Mouse (Mus musculus) limb, embryonic 14.5 days (tissue): ENCODE results near the gene Ebf1. TPM values are rescaled to one million over a fixed set of nuclear protein-coding genes. Genes with fewer than 3 reads are reported as not detected.
A peak's percentile ranks its signal among the peaks of the same experiment; 100 is the strongest.

Source experiments
- ATAC-seq: fragments of 200-750 bp; cut with Nextera tagmentation; 2 replicates; pipeline ENCODE4 v1.8.0; 2017; ENCODE audit warnings: low read depth, moderate number of reproducible peaks, moderate TSS enrichment; ENCODE audit not compliant: low FRiP score
- DNase-seq: peaks from one replicate; pipeline ENCODE4 v3.0.0-alpha.2; 2015; ENCODE audit warnings: low spot score
- H3K27ac ChIP-seq: fragments of 300-500 bp; sonication (generic); replicated peaks from 2 replicates; pipeline ENCODE4 v1.5.1; 2014; ENCODE audit warnings: low read depth, mild to moderate bottlenecking, low read length, moderate library complexity, mixed read lengths
- H3K27me3 ChIP-seq: fragments of 300-500 bp; sonication (generic); 2 replicates; pipeline ENCODE4 v1.6.1; 2014; ENCODE audit warnings: low read length, mixed read lengths; ENCODE audit not compliant: control insufficient read depth, insufficient read depth
- H3K36me3 ChIP-seq: fragments of 300-500 bp; sonication (generic); 2 replicates; pipeline ENCODE4 v1.6.1; 2014; ENCODE audit warnings: mild to moderate bottlenecking, low read length, moderate library complexity, mixed read lengths; ENCODE audit not compliant: control insufficient read depth, insufficient read depth
- H3K4me1 ChIP-seq: fragments of 300-500 bp; sonication (generic); 2 replicates; pipeline ENCODE4 v1.6.1; 2014; ENCODE audit warnings: antibody characterized with exemption, low read length, mixed read lengths; ENCODE audit not compliant: control insufficient read depth, insufficient read depth
- H3K4me2 ChIP-seq: fragments of 300-500 bp; sonication (generic); replicated peaks from 2 replicates; pipeline ENCODE4 v1.6.1; 2014; ENCODE audit warnings: low read depth, mild to moderate bottlenecking, low read length, moderate library complexity; ENCODE audit not compliant: severe bottlenecking
- H3K4me3 ChIP-seq: fragments of 300-500 bp; sonication (generic); replicated peaks from 2 replicates; pipeline ENCODE4 v1.5.1; 2014; ENCODE audit warnings: low read length
- H3K9ac ChIP-seq: fragments of 300-500 bp; sonication (generic); 2 replicates; pipeline ENCODE4 v1.6.1; 2014; ENCODE audit warnings: mild to moderate bottlenecking, low read depth, low read length, moderate library complexity; ENCODE audit not compliant: severe bottlenecking
- H3K9me3 ChIP-seq: fragments of 300-500 bp; sonication (generic); 2 replicates; pipeline ENCODE4 v1.6.1; 2016; ENCODE audit warnings: low read length; ENCODE audit not compliant: control insufficient read depth
- POLR2A ChIP-seq: fragments of 200-500 bp; IDR thresholded peaks from 2 replicates; pipeline ENCODE4 v1.8.0; 2012; ENCODE audit warnings: inconsistent platforms, mild to moderate bottlenecking, moderate library complexity, borderline replicate concordance; ENCODE audit not compliant: insufficient read depth, insufficient read length; ENCODE audit errors: extremely low read depth
- WGBS: fragments of 180-500 bp; shearing (Covaris S2); extraction: QIAGEN DNeasy Blood & Tissue Kit; methylation state at CpG from one replicate; pipeline ENCODE4 v1.1.7; 2014; 5-methylcytosine and 5-hydroxymethylcytosine counted together
- polyA plus RNA-seq, 2 experiments: library from polyadenylated mRNA; depleted of rRNA in 1 of 2; stranded (reverse) in 1 of 2; unstranded in 1 of 2; fragments of >200 nt; fragmentation: Nextera tagmentation in 1 of 2; extraction: Ambion mirVana in 1 of 2; gene quantifications; 2 replicates each; pipeline versions ENCODE4 v1.2.1 to v1.2.3; 2012 to 2014

The Ebf1 gene
- polyA plus RNA-seq, 2 experiments = 42.9 to 71.4 TPM

DNA sequence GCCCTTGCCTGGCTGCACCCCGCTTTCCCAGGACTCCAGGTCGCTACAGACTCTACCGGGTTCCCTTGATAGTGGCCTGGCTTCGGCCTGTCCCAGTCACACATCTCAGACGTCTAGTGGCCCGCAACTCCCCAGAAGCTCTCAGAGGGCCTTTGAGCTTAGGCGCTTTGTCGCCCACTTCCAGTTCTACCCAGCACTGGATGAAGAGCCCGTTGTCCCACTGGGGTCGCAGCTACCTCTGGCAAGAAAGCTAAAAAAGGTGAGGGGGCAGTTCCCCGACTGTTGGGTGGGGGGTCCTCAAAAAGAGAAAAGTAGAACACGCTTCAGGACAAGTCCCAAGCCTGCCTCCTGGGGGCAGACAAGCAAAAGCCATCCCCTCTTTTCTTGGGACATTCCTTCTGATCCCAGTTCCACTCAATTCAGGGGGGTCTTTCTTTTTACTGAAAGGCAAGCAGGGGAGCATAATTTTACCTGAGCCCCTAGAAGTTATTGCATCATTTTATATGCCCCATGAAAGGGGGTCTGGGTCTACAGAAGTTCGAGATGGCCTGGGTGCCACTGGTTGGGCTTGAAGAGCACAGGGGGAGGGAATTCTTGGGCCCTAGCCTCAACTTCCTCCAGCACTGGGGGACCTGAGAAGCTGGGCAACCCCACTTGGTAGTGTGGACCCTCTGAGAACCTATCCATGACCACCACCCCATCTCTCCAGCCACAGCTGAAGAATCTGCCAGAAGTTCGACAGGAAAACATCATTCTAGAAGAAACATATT lies 3.5 kb upstream of the Ebf1 start:
- no peak for TF ChIP-seq POLR2A
- DNase-seq = no peak
- WGBS = 4% methylated on average over 14 of the region's 14 CpGs

DNA sequence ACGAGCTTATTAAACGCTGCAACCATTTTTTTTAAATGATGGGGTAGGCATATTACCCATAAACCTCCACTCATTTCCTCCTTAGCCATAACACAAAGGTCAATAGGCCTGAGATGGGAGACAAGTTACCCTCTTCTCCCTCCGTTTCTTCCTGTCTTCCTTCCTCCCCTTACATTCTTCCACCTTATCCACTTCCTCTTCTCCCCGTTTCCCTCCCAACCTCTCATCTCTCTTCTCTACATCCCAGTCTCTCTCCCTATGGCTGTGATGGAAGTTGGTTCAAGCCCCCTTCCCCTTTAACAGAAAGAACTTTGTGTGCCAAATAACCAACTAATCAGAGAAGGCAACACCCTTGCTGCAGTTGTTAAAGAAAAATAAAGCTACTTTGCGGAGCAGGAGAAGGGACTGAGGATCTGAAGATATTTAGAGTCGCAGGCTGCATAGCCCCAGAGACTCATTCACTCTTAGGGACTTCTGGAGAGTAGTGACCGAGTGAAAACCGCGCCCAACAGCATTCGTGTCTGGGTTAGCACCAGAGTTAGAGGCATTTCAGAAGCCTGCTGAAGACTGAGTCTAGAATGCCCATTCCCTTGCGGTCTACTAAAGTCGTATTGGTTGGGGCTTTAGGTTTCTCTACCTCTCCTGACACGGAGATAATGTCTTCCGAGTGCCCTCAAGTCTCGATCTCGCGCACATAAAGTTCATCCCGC lies 884 bp upstream of the Ebf1 start:
- 10% methylated on average over 18 of the region's 18 CpGs for WGBS
- no peak for DNase-seq
- TF ChIP-seq POLR2A = no peak
- peaks cover 32% of the 10 kb centered on the region for H3K4me1 ChIP-seq
- peak overlapping the region; percentile 63 for H3K9ac ChIP-seq
- no peak for ATAC-seq
- H3K4me2 ChIP-seq = peak overlapping the region; percentile 89
- H3K4me3 ChIP-seq = peak overlapping the region; percentile 76
- peaks cover 16% of the 10 kb centered on the region; the same call in 1 of the 2 replicates for H3K27me3 ChIP-seq
- H3K27ac ChIP-seq = peak overlapping the region; percentile 99
- no peaks in the 10 kb centered on the region for H3K9me3 ChIP-seq
- H3K36me3 ChIP-seq = peaks cover under 1% of the 10 kb centered on the region; the same call in 1 of the 2 replicates

More for the DNA sequence above, 3.5 kb upstream of the Ebf1 start:
- no peak overlapping the region for H3K27ac ChIP-seq
- H3K27me3 ChIP-seq = peaks cover 16% of the 10 kb centered on the region; the same call in 1 of the 2 replicates
- H3K4me1 ChIP-seq = peaks cover 25% of the 10 kb centered on the region
- no peak for ATAC-seq
- H3K9me3 ChIP-seq = no peaks in the 10 kb centered on the region
- H3K36me3 ChIP-seq = no peaks in the 10 kb centered on the region
- H3K9ac ChIP-seq = peak overlapping the region; percentile 44
- peak overlapping the region; percentile 89 for H3K4me2 ChIP-seq
- peak overlapping the region; percentile 26 for H3K4me3 ChIP-seq

DNA sequence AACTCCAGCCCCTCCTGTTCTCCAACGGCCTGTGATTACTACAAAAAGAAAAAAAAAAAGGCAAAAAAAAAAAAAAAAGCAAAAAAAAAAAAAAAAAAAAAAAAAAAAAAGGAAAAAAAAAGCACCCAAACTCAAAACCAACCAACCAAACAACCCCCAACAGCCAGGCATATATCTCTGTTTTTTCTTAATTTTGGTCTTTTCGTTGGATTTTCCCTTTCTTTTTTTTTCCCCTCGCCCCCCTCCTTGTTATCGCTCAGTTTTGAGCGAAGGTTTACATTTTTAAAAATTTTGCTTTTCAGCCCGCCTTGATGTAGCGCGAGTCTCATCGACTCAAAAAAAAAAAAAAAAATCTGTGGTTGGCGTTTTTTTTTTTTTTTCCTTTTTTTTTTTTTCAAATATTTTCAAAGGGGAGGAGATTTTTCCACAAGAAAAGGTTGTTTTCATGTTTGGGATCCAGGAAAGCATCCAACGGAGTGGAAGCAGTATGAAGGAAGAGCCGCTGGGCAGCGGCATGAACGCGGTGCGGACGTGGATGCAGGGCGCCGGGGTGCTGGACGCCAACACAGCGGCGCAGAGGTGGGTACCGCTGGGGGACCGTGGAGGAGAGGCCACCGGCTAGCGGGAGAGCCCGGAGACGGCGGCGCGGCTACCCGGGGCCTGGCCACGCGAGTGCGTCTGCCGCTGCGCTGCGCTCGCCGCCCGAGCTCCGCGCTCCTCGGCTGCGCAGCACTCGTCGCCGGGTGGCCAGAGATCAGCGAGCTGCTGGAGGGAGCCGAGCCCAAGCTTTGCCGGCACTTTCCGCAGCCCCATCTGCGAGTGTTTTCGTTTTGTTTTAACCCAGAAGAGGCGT lies 843 bp downstream of the Ebf1 start:
- ATAC-seq (no peak), DNase-seq (peak; percentile 32)
- Histone ChIP-seq H3K9ac (peak overlapping the region; percentile 96), H3K27ac (peak overlapping the region; percentile 99), H3K9me3 (no peaks in the 10 kb centered on the region), H3K27me3 (0 out of 2 replicates have a peak, but pooled peaks cover 6% of the 10 kb centered on the region), H3K4me1 (peaks cover 26% of the 10 kb centered on the region), H3K4me2 (peak overlapping the region; percentile 89), H3K4me3 (peak overlapping the region; percentile 76), H3K36me3 (peaks cover 10% of the 10 kb centered on the region)
- no peak for TF ChIP-seq POLR2A
- WGBS = under 1% methylated on average over 50 of the region's 55 CpGs

DNA sequence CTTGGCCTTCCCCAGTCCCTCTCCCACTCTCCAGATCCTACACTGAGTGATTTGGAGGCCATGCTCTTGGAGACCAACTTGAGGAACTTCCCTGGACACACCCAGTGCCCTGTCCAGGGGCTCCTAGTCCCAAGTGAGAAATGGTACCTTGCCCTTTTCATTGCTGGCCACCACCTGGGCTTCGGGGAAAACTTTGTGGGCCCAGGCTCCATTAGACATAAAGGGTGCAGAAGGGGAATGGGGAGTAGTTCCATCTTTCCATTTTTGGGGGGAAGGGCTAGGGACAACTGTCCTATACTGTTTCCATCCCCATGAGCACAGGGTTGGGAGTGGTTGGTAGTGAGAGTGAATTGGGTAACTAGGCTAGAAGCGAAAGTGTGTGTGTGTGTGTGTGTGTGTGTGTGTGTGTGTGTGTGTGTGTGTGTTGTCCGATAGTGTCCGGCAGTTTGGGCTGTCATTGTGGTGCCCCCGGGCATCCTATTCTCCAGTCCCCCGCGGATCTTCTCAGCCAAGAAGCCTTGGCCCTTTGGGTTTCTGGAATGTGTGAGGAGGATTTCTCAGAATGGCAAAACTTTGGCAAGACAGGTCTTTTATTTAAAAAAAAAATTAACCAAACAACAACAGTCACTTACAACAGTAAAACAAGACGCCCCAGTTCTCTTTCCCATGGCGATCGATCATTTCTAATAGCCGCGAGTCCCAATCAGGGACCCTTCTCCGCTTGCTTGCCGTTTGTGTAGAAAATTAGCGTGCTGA lies 2.2 kb downstream of the Ebf1 start:
- H3K9me3 ChIP-seq = no peaks in the 10 kb centered on the region
- H3K27me3 ChIP-seq = no peaks in the 10 kb centered on the region
- peak overlapping the region; percentile 89 for H3K4me2 ChIP-seq
- peak overlapping the region; percentile 76 for H3K4me3 ChIP-seq
- peak overlapping the region; percentile 99 for H3K27ac ChIP-seq
- TF ChIP-seq POLR2A = no peak
- H3K9ac ChIP-seq = peak overlapping the region; percentile 96
- H3K4me1 ChIP-seq = peaks cover 18% of the 10 kb centered on the region
- DNase-seq (no peak), ATAC-seq (no peak)
- H3K36me3 ChIP-seq = peaks cover 10% of the 10 kb centered on the region
- WGBS = 1% methylated on average over 15 of the region's 15 CpGs
